Mouse (Mus musculus) urinary bladder, postnatal 36 days (tissue): ENCODE measurements around the gene Ftl1.

Source experiments
- DNase-seq, 2 experiments: peaks; one replicate each; pipeline ENCODE4 v3.0.0; 2022; ENCODE audit warnings: low spot score in 2 of 2, mixed read lengths in 1 of 2

Ftl1 gene

GRCm38 (mm10) chr7:45451344-45451982 is 8.2 kb downstream of the Ftl1 start:
- DNase-seq, result peak in 1 of 2 experiments; percentile 77

- no peak for DNase-seq
Observed at GRCm38 (mm10) chr7:45449974-45450373, 9.7 kb downstream of the Ftl1 start.

GRCm38 (mm10) chr7:45447325-45447990 is 12.2 kb downstream of the Ftl1 start:
- no peak for DNase-seq

- DNase-seq, result no peak
Observed at GRCm38 (mm10) chr7:45446589-45446988, 13.1 kb downstream of the Ftl1 start.

GRCm38 (mm10) chr7:45443526-45444420 is 15.9 kb downstream of the Ftl1 start:
- no peak for DNase-seq

GRCm38 (mm10) chr7:45437521-45438276 is 22.0 kb downstream of the Ftl1 start, which contains the start of gene Ruvbl2:
Gene Ruvbl2, minus strand, starts transcription at chr7:45438096.
- no peak for DNase-seq

GRCm38 (mm10) chr7:45437046-45437445 is 22.6 kb downstream of the Ftl1 start:
- no peak for DNase-seq

- DNase-seq, result no peak
Observed at GRCm38 (mm10) chr7:45436444-45436843, 23.2 kb downstream of the Ftl1 start.

- DNase-seq, result no peak
Observed at GRCm38 (mm10) chr7:45435038-45435437, 24.6 kb downstream of the Ftl1 start.

GRCm38 (mm10) chr7:45434203-45435015 is 25.3 kb downstream of the Ftl1 start, which contains the start of gene Gys1:
Gene Gys1, plus strand, starts transcription at chr7:45434844.
- DNase-seq, result peak; percentile 100

GRCm38 (mm10) chr7:45433835-45434202 is 25.9 kb downstream of the Ftl1 start:
- no peak for DNase-seq

GRCm38 (mm10) chr7:45426556-45426955 is 33.1 kb downstream of the Ftl1 start:
- DNase-seq, result no peak

- DNase-seq, result no peak
Observed at GRCm38 (mm10) chr7:45421194-45421593, 38.5 kb downstream of the Ftl1 start.

GRCm38 (mm10) chr7:45420615-45420919 is 39.1 kb downstream of the Ftl1 start, which contains the start of gene Lhb:
Gene Lhb, plus strand, starts transcription at chr7:45420820.
- no peak for DNase-seq

GRCm38 (mm10) chr7:45419859-45420614 is 39.6 kb downstream of the Ftl1 start:
- no peak for DNase-seq

- DNase-seq, result no peak
Observed at GRCm38 (mm10) chr7:45417962-45418492, 41.7 kb downstream of the Ftl1 start.

GRCm38 (mm10) chr7:45415636-45416035 is 44.0 kb downstream of the Ftl1 start:
- DNase-seq, result no peak

GRCm38 (mm10) chr7:45414740-45415224 is 44.9 kb downstream of the Ftl1 start:
- DNase-seq, result no peak

- DNase-seq, result peak; percentile 46 to 52
Observed at GRCm38 (mm10) chr7:45413864-45414739, 45.6 kb downstream of the Ftl1 start.
